Mouse (Mus musculus): ENCODE measurements around the gene Inf2. TPM values are rescaled to one million over a fixed set of nuclear protein-coding genes. Genes with fewer than 3 reads are reported as not detected.

Inf2 gene
- polyA plus RNA-seq, 1 experiment from 2014 or later, result 2.2 TPM

DNA sequence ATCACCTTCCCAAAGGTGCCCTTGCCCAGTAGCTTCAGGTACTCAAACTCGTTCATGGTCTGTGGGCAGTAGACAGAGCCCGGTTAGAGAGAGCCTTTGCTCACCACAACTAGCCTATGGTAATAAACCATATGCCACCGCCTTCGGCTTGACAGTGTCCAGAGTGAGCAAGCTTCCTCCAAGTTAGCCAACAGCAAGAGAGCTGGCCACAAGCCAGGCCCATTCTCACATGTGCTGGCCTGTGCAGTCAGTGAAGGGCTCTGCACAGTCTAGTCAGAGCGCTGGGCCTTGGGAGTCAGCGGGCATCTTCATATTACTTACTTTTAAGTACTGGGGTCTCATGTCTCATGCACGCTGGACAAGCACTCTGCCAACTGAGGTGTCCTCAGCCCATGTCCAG, 70.0 kb downstream of the Inf2 start:
- H3K4me1 ChIP-seq (ENCODE audit: control insufficient read depth, insufficient read depth, low read length), result peaks cover 7% of the 10 kb centered on the region

DNA sequence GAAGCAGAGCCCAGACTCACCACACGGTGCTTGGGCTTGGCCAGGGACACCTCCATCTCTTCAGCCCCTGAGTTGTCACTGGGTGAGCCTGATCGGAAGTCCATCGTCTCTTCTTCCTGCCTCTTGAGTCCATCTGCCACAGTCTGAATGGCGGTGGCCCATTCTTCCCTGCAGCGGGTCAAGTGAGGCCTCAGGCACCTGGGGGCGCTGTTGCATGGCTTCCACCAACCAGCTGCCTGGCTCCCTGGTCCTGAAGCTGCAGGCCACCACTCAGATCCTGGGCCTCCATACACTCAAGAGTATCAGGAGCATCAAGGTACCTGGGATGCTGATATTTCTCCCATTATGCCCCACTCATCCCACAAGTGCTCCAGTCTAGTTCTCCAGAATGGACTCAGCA, 70.5 kb downstream of the Inf2 start:
- H3K9me3 ChIP-seq (ENCODE audit: control insufficient read depth, low read length), result no peaks in the 10 kb centered on the region
- no peaks in the 10 kb centered on the region for H3K27me3 ChIP-seq (ENCODE audit: control insufficient read depth, insufficient read depth, low read length)
- peaks cover 7% of the 10 kb centered on the region for H3K4me1 ChIP-seq (ENCODE audit: control insufficient read depth, insufficient read depth, low read length)
- 88% methylated on average over 6 of the region's 6 CpGs for WGBS
- H3K4me3 ChIP-seq (ENCODE audit: low read depth, low read length), result no peak overlapping the region
- H3K27ac ChIP-seq (replicated peaks; ENCODE audit: low read depth, low read length), result no peak overlapping the region
- no peak overlapping the region for H3K9ac ChIP-seq (ENCODE audit: low read length)
- DNase-seq (ENCODE audit: low spot score) (no peak), ATAC-seq (ENCODE audit: insufficient number of reproducible peaks, low FRiP score, low TSS enrichment, low read depth) (no peak)
- peaks cover 55% of the 10 kb centered on the region for H3K36me3 ChIP-seq (ENCODE audit: control insufficient read depth, insufficient read depth, low read length)
- H3K4me2 ChIP-seq (ENCODE audit: low read depth, severe bottlenecking), result no peak overlapping the region

More for the DNA sequence above, 70.0 kb downstream of the Inf2 start:
- Histone ChIP-seq H3K9ac (ENCODE audit: low read length) (no peak overlapping the region), H3K9me3 (ENCODE audit: control insufficient read depth, low read length) (no peaks in the 10 kb centered on the region), H3K27ac (replicated peaks; ENCODE audit: low read depth, low read length) (no peak overlapping the region), H3K4me3 (ENCODE audit: low read depth, low read length) (no peak overlapping the region), H3K27me3 (ENCODE audit: control insufficient read depth, insufficient read depth, low read length) (no peaks in the 10 kb centered on the region), H3K36me3 (ENCODE audit: control insufficient read depth, insufficient read depth, low read length) (peaks cover 56% of the 10 kb centered on the region), H3K4me2 (ENCODE audit: low read depth, severe bottlenecking) (no peak overlapping the region)
- 94% methylated on average over 7 of the region's 7 CpGs for WGBS
- ATAC-seq (ENCODE audit: insufficient number of reproducible peaks, low FRiP score, low TSS enrichment, low read depth) (no peak), DNase-seq (ENCODE audit: low spot score) (no peak)

DNA sequence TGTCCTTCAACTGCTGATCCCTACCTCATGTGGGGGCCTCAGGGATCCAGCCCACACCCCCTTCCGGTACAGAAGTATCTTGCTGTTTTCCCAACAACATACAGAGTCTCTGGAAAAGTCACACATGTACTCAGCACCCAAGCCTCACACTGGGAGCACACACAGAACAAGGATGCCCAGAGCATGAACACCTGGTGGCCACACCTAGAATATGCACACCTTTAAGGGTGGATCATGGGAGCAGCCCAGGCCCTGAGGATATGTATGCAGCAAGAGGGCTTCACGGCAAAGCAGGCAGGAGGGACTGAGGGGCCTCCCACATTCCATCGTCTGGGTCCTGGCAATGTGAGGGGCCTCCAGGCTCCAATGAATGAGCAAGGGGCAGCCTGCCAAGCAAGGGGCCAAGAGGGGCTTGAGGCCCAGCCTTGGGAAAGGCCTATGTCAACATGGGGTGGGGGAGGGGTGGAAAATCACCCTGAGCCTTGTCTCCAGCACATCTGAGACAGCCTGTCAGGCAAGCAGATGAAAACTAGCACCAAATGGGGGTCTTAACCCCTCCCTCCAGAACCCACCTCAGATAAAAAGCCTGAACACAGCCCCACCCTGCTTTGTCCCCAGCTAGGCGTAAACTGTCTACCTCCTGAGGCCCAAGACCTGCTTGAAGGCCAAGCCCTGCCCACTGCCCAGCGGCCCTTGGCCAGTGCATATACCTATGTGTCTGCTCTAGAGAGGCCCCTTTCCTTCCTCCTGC, 72.2 kb downstream of the Inf2 start:
- Histone ChIP-seq H3K4me3 (ENCODE audit: low read depth, low read length) (no peak overlapping the region), H3K36me3 (ENCODE audit: control insufficient read depth, insufficient read depth, low read length) (peaks cover 51% of the 10 kb centered on the region), H3K9me3 (ENCODE audit: control insufficient read depth, low read length) (no peaks in the 10 kb centered on the region), H3K27ac (replicated peaks; ENCODE audit: low read depth, low read length) (peak overlapping the region; percentile 70; the same call in 1 of the 2 replicates), H3K4me1 (ENCODE audit: control insufficient read depth, insufficient read depth, low read length) (peaks cover 10% of the 10 kb centered on the region), H3K4me2 (ENCODE audit: low read depth, severe bottlenecking) (no peak overlapping the region), H3K27me3 (ENCODE audit: control insufficient read depth, insufficient read depth, low read length) (no peaks in the 10 kb centered on the region), H3K9ac (ENCODE audit: low read length) (no peak overlapping the region)
- peak; percentile 37 for DNase-seq (ENCODE audit: low spot score)
- ATAC-seq (ENCODE audit: insufficient number of reproducible peaks, low FRiP score, low TSS enrichment, low read depth), result no peak
- WGBS, result 55% methylated on average over 5 of the region's 5 CpGs

DNA sequence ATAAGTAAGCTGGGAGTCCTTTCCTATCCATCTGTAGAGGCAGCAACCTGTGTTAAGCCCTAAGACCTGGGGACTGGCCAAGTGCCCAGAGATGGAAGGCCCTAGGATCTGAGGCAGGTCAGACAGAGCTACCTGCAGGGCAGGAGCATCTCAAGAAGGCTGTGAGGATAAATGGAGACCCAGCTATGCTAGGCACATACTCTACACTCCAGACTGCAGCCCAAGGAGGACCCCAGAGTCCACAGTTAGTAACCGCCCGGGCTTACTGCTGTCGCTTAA, 72.7 kb downstream of the Inf2 start:
- Histone ChIP-seq H3K4me2 (ENCODE audit: low read depth, severe bottlenecking) (no peak overlapping the region), H3K27me3 (ENCODE audit: control insufficient read depth, insufficient read depth, low read length) (no peaks in the 10 kb centered on the region), H3K9ac (ENCODE audit: low read length) (no peak overlapping the region), H3K4me3 (ENCODE audit: low read depth, low read length) (no peak overlapping the region), H3K36me3 (ENCODE audit: control insufficient read depth, insufficient read depth, low read length) (peaks cover 47% of the 10 kb centered on the region), H3K27ac (replicated peaks; ENCODE audit: low read depth, low read length) (peak overlapping the region; percentile 70; the same call in 1 of the 2 replicates), H3K9me3 (ENCODE audit: control insufficient read depth, low read length) (no peaks in the 10 kb centered on the region), H3K4me1 (ENCODE audit: control insufficient read depth, insufficient read depth, low read length) (peaks cover 10% of the 10 kb centered on the region)
- ATAC-seq (ENCODE audit: insufficient number of reproducible peaks, low FRiP score, low TSS enrichment, low read depth), result no peak
- no peak for DNase-seq (ENCODE audit: low spot score)
- WGBS, result 95% methylated on average over 3 of the region's 3 CpGs

DNA sequence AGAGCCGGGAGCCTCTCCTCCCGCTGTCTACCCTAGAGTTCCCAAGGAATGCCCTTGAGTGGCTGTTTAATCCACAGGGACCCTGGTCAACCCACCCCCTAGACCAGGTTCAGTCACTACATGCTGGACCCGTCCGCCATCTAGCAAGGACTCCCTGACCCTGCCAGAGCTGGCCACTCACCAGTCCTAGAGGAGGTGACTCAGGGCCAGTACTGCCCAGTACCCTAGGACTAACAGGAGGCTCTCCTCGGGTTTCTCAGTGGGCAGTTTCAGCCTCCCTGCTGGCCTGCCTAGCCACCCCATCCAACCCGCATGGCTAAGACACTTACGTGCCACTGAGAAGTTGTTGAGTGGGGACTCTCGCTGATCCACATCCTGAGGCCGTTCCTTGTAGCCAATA, 73.3 kb downstream of the Inf2 start:
- Histone ChIP-seq H3K36me3 (ENCODE audit: control insufficient read depth, insufficient read depth, low read length) (peaks cover 42% of the 10 kb centered on the region), H3K4me2 (ENCODE audit: low read depth, severe bottlenecking) (no peak overlapping the region), H3K27ac (replicated peaks; ENCODE audit: low read depth, low read length) (no peak overlapping the region), H3K9me3 (ENCODE audit: control insufficient read depth, low read length) (no peaks in the 10 kb centered on the region), H3K4me1 (ENCODE audit: control insufficient read depth, insufficient read depth, low read length) (peaks cover 10% of the 10 kb centered on the region), H3K4me3 (ENCODE audit: low read depth, low read length) (no peak overlapping the region), H3K27me3 (ENCODE audit: control insufficient read depth, insufficient read depth, low read length) (no peaks in the 10 kb centered on the region), H3K9ac (ENCODE audit: low read length) (no peak overlapping the region)
- DNase-seq (ENCODE audit: low spot score), result no peak
- ATAC-seq (ENCODE audit: insufficient number of reproducible peaks, low FRiP score, low TSS enrichment, low read depth), result no peak
- WGBS, result 86% methylated on average over 9 of the region's 9 CpGs

DNA sequence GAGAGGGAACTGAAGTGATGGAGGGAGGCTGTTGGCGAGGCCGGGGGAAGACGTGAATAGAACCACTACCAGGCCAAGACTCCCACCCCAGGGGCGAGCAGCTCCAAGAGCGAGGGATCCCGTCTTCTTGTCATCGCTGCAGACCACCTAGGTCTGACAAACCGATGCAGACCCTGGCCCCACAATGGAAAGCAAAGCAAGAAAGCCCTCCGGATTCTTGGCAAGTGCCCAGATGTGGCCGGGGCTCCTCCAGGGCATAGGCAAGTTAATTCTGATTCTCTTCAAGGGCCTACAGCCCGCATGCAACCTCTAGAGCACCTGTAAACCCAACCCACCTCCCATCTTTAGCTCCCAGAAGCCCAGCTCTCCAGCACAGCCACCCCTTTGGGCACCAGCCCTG, 74.7 kb downstream of the Inf2 start:
- Histone ChIP-seq H3K9ac (ENCODE audit: low read length) (no peak overlapping the region), H3K4me3 (ENCODE audit: low read depth, low read length) (no peak overlapping the region), H3K36me3 (ENCODE audit: control insufficient read depth, insufficient read depth, low read length) (peaks cover 37% of the 10 kb centered on the region), H3K27ac (replicated peaks; ENCODE audit: low read depth, low read length) (no peak overlapping the region), H3K9me3 (ENCODE audit: control insufficient read depth, low read length) (no peaks in the 10 kb centered on the region), H3K4me1 (ENCODE audit: control insufficient read depth, insufficient read depth, low read length) (peaks cover 10% of the 10 kb centered on the region), H3K4me2 (ENCODE audit: low read depth, severe bottlenecking) (no peak overlapping the region), H3K27me3 (ENCODE audit: control insufficient read depth, insufficient read depth, low read length) (no peaks in the 10 kb centered on the region)
- ATAC-seq (ENCODE audit: insufficient number of reproducible peaks, low FRiP score, low TSS enrichment, low read depth), result no peak
- WGBS, result 93% methylated on average over 11 of the region's 11 CpGs
- DNase-seq (ENCODE audit: low spot score), result no peak

DNA sequence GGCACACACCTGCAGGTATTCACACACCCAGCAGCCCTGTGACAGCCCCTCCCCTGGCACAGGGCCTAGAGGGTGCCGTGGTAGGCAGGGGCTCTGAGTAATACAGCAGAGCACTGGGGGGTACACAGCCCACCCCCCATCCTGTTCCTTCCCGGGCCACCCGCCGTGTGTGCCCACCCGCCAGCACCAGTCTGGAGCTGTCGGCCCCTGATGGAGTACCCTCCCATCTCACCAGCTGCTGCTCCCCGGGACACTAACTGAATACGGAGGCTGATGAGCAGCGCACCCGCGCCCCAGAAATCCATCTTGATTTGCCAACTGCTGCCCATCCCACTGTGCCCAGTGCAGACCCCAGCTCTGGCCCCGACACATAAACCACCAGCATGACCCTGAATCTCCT, 75.1 kb downstream of the Inf2 start:
- H3K9ac ChIP-seq (ENCODE audit: low read length), result no peak overlapping the region
- ATAC-seq (ENCODE audit: insufficient number of reproducible peaks, low FRiP score, low TSS enrichment, low read depth) (no peak), DNase-seq (ENCODE audit: low spot score) (no peak)
- no peaks in the 10 kb centered on the region for H3K9me3 ChIP-seq (ENCODE audit: control insufficient read depth, low read length)
- H3K27ac ChIP-seq (replicated peaks; ENCODE audit: low read depth, low read length), result no peak overlapping the region
- H3K36me3 ChIP-seq (ENCODE audit: control insufficient read depth, insufficient read depth, low read length), result peaks cover 36% of the 10 kb centered on the region
- no peak overlapping the region for H3K4me3 ChIP-seq (ENCODE audit: low read depth, low read length)
- no peak overlapping the region for H3K4me2 ChIP-seq (ENCODE audit: low read depth, severe bottlenecking)
- 95% methylated on average over 12 of the region's 12 CpGs for WGBS
- H3K4me1 ChIP-seq (ENCODE audit: control insufficient read depth, insufficient read depth, low read length), result peaks cover 10% of the 10 kb centered on the region
- no peaks in the 10 kb centered on the region for H3K27me3 ChIP-seq (ENCODE audit: control insufficient read depth, insufficient read depth, low read length)

DNA sequence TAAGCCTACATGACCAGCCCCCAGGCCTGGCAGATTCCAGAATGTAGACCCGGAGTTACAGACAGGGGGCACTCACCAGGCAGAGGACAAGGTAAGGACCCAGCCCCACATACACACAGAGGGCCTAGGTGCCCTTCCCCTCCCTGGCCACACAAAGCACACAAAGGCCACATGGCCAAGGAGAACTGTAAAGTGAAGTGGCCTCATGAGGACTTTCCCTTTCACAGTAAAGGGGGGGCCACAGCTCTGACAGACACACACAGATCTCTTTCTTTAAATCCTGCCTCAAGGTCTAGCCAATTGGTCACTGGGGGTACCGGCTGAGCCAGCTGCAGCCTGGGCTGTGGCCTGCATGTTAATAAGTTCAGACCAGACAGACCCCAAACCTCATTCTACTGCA, 75.5 kb downstream of the Inf2 start:
- DNase-seq (ENCODE audit: low spot score) (no peak), ATAC-seq (ENCODE audit: insufficient number of reproducible peaks, low FRiP score, low TSS enrichment, low read depth) (no peak)
- Histone ChIP-seq H3K4me3 (ENCODE audit: low read depth, low read length) (no peak overlapping the region), H3K27me3 (ENCODE audit: control insufficient read depth, insufficient read depth, low read length) (no peaks in the 10 kb centered on the region), H3K9ac (ENCODE audit: low read length) (no peak overlapping the region), H3K4me1 (ENCODE audit: control insufficient read depth, insufficient read depth, low read length) (peaks cover 10% of the 10 kb centered on the region), H3K27ac (replicated peaks; ENCODE audit: low read depth, low read length) (no peak overlapping the region), H3K4me2 (ENCODE audit: low read depth, severe bottlenecking) (no peak overlapping the region), H3K36me3 (ENCODE audit: control insufficient read depth, insufficient read depth, low read length) (peaks cover 38% of the 10 kb centered on the region), H3K9me3 (ENCODE audit: control insufficient read depth, low read length) (no peaks in the 10 kb centered on the region)
- 74% methylated on average over 2 of the region's 2 CpGs for WGBS

DNA sequence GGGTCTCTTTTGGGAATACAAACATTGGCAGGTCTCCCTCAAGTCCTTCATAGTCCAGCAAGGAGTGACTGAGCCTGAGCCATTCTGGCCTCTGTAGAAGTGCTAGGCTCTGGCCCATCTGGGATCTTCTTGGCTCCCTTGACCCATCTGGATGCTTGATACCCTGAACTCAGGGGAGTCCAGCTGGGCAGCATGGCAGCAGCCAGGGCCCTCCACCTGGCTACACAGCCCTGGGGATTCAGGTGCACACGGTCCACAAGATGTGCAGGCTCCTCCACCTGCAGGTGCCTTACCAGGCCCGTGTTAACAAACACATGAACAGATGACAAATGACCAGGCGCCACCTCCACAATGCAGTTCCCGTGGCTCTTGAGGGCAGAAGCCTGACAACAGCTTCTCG, 76.1 kb downstream of the Inf2 start:
- no peak for ATAC-seq (ENCODE audit: insufficient number of reproducible peaks, low FRiP score, low TSS enrichment, low read depth)
- Histone ChIP-seq H3K27ac (replicated peaks; ENCODE audit: low read depth, low read length) (no peak overlapping the region), H3K4me2 (ENCODE audit: low read depth, severe bottlenecking) (no peak overlapping the region), H3K4me3 (ENCODE audit: low read depth, low read length) (no peak overlapping the region), H3K9ac (ENCODE audit: low read length) (no peak overlapping the region), H3K27me3 (ENCODE audit: control insufficient read depth, insufficient read depth, low read length) (no peaks in the 10 kb centered on the region), H3K36me3 (ENCODE audit: control insufficient read depth, insufficient read depth, low read length) (peaks cover 41% of the 10 kb centered on the region), H3K9me3 (ENCODE audit: control insufficient read depth, low read length) (no peaks in the 10 kb centered on the region), H3K4me1 (ENCODE audit: control insufficient read depth, insufficient read depth, low read length) (peaks cover 10% of the 10 kb centered on the region)
- no peak for DNase-seq (ENCODE audit: low spot score)
- 69% methylated on average over 5 of the region's 5 CpGs for WGBS
